Mouse (Mus musculus) brain, embryonic 14.5 days (tissue): ENCODE measurements around the gene Maco1.

ENCODE experiments used
- CTCF ChIP-seq: fragments of 200-500 bp; IDR thresholded peaks from 2 replicates; pipeline ENCODE4 v1.5.1; 2012; ENCODE audit warnings: inconsistent platforms, mild to moderate bottlenecking, moderate library complexity, borderline replicate concordance; ENCODE audit not compliant: insufficient read depth, insufficient read length; ENCODE audit errors: extremely low read depth
- POLR2A ChIP-seq: fragments of 200-500 bp; IDR thresholded peaks from 2 replicates; pipeline ENCODE4 v1.6.1; 2012; ENCODE audit warnings: mild to moderate bottlenecking, inconsistent platforms, borderline replicate concordance; ENCODE audit not compliant: poor library complexity, insufficient read depth, insufficient read length, severe bottlenecking; ENCODE audit errors: extremely low read depth

GRCm38 (mm10) chr4:134835486-134835885, 17.7 kb downstream of the Maco1 start:
- TF ChIP-seq CTCF (no peak), POLR2A (no peak)
